Mouse (Mus musculus) gastrocnemius, postnatal 25 days (tissue): ENCODE data around the gene Pcgf5. TPM values are rescaled to one million over a fixed set of nuclear protein-coding genes. Genes with fewer than 3 reads are reported as not detected.

ENCODE experiments used
- DNase-seq: peaks from one replicate; pipeline ENCODE4 v3.0.0; 2022
- total RNA-seq, 2 experiments: library from RNA; stranded (reverse); gene quantifications; 1 replicate in 1 of 2; 2 replicates in 1 of 2; pipeline ENCODE4 v1.2.3; 2021

The Pcgf5 gene
- total RNA-seq, 2 experiments from 2014 or later = 23.5 to 26.8 TPM

DNA sequence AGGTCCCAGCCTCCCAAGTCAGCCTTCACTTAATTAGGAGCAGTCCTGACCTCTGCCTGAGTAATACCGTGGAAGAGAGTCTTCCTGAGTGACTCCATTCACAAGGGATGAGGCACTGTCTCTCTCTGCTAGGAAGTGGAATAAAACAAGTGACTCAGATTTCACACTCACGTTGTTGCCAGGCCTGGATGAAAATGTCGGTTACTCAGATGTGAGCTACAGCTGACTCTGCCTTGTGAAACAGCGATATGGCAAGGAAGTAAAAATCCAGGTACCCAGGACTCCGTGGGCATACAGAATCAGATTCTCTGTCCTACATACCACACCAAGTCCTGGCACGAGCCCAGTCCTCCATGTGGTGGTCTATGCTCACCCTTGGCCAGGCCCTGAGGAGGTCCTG lies 142.8 kb downstream of the Pcgf5 start:
- no peak for DNase-seq

DNA sequence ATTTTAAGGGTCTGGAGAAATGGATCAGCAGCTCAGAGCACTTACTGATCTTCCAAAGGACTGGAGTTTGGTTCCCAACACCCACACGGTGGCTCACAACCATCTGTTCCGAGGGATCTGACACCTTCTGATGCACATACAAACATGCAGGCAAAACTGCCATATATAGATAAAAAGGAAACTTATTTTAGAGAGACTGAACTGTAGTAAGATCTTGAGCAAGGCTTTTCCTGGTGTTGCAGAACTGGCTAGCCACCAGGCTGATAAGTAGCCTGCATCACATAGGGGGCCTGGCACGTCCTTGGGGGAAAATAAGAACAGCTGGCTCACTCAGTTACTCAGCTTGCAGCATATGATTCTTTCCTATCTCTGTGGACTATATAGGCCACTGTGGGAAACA lies 147.4 kb downstream of the Pcgf5 start:
- DNase-seq = no peak

DNA sequence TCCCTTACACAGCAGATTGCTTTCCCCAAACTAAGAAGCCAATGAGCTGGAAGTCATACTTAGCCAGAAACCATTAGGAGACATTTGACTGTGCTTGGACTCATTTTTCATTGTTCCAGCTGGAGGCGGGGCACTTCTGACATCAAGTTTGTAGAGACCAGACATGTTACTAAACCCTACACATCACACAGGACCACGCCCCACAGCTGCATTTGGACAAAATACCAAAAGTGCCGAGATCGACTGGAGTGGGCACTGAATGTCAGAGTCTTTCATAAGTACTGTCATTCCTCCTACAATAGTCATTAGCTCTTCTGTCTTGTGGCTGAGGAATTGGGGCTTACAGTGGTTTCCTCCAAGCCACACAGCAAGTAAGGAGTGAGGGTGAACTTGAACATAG lies 148.4 kb downstream of the Pcgf5 start:
- no peak for DNase-seq

DNA sequence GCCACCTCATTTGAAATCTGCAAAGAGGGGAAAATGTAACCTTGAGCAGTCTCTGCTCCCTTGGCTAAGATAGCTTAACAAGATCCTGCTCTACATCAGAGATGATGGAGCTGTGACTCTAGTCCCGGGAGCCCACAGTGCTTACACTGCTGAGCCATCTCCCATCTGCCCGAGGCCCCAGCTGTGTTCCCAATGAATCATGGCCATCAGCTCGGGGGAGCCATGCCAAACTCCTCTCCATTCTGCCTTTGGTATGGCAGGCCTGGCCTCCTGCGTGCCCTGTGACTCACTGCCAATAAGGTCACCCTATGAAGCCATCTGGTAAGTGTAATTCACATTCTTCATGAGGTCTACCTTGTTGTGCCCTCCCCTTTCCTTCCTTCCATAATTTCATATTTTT lies 149.0 kb downstream of the Pcgf5 start:
- peak; percentile 17 for DNase-seq

DNA sequence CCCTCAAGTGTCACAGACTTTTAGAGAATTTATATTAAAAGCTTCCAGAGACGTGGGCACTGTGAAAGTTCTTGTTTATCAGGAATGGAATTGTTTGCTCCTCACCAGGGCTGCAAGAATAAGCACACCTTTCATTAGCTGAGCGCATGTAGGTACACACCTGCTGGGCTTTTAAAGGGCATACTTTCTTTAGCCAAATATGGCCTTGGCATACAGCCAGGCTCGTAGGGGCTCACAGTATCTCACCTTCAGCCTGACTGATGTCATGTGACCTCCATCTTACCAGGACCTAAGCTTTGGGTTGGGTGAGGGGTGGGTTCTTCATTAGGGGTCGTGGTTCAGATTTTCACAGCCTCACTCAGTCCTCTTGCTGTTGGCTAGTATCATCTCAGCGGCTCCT lies 149.6 kb downstream of the Pcgf5 start:
- no peak for DNase-seq

DNA sequence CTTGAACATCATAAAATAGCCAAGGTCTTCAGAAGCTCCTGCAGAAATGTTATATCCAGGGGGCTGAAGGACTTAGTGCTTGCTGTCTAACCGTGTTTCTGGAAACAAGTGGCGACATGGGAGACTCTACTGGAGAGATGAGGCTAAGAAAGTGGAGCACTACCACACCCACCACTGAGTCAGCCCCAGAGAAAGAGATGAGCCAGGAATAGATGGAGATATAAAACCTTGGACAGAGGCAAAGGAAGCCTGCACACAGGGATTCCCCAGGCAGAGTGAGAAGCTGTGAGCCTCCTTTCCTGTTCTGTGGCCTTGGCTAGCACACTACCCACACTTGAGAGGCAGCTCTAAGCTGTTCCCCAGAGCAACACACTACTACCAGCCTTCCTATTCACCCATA lies 156.6 kb downstream of the Pcgf5 start:
- DNase-seq = no peak

Other genes starting within 250 kb of the Pcgf5 start
- gene Ankrd1, start 228.2 kb upstream of the Pcgf5 start, total RNA-seq = 10 to 100 TPM in 1 of 2 experiments, 1 to 10 TPM in 1; 9.7 to 18.5 TPM
- 1 to 10 TPM; 2.9 to 4.7 TPM for gene Hectd2, start 206.3 kb downstream of the Pcgf5 start, total RNA-seq